Mouse (Mus musculus): ENCODE measurements around the gene Tns1. TPM values are rescaled to one million over a fixed set of nuclear protein-coding genes. Genes with fewer than 3 reads are reported as not detected.
A peak's percentile ranks its signal among the peaks of the same experiment; 100 is the strongest.

Gene Tns1
- polyA plus RNA-seq, 1 experiment from 2014 or later = 15.5 TPM

DNA sequence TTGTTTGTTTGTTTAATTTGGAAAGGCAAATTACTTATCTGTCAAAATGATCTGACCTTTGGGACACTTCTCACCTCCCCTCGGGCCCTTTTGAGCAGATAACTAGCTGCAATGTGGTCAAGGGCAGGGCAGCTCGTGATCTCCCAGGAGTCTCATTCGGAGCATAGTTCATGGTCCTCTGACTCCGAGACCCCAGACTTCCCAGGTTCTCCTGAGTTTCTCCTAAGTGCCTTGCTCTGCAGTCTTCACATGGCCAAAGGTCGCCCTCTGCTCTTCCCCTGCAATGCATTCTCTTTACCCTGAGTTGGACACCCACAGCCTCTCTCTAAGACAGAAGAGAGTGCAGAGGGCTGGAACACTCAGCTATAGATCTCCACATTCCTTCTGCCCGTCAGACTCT lies 29.0 kb downstream of the Tns1 start:
- Histone ChIP-seq H3K9ac (no peak overlapping the region), H3K4me2 (replicated peaks) (no peak overlapping the region), H3K9me3 (ENCODE audit: control insufficient read depth, low read length) (no peaks in the 10 kb centered on the region), H3K27ac (no peak overlapping the region), H3K4me1 (replicated peaks; ENCODE audit: control insufficient read depth, insufficient read depth, low read length) (peaks cover 29% of the 10 kb centered on the region), H3K4me3 (replicated peaks; ENCODE audit: low read length) (no peak overlapping the region), H3K27me3 (ENCODE audit: control insufficient read depth, insufficient read depth, low read length) (peaks cover 26% of the 10 kb centered on the region), H3K36me3 (replicated peaks; ENCODE audit: control insufficient read depth, insufficient read depth) (no peaks in the 10 kb centered on the region)
- DNase-seq (ENCODE audit: low spot score) (no peak), ATAC-seq (ENCODE audit: low FRiP score) (no peak)
- 51% methylated on average over 6 of the region's 6 CpGs for WGBS

DNA sequence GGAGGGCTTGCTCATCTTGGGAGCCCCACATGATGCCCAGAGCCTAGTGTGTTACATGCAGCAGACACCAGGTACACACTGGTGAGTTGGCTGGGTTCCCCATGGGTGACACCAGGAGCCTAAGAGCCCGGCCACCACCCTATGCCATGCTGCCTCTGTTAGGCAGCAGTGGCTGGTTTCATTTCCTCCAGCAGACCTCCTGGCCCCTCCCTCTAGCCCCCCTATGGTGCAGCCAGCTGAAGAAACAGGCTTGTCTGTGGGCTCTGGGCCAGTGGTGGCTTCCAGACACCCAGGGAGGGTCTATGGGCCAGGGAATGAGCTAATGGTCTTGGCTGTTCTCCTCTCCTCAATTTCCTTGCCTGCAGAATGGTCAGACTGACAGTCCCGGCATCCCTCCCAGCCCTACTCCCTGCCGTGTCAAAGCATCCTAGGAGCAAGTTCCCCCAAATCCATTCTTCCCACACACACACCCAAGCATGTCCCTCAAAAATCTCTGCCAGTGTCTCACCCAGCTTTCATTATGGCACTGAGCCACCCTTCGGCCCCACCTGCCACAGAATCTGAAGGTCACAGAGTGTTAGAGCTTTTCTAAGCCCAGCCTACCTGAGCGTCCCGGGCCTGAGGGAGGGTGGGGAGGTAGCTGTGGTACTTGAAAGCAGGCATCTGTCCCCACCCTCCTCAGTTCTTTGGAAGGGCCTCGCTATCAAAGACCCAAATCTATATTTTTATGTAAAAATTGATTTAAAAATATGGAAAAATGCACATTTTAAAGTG lies 29.6 kb downstream of the Tns1 start:
- WGBS = 54% methylated on average over 7 of the region's 7 CpGs
- peaks cover 29% of the 10 kb centered on the region for H3K4me1 ChIP-seq (replicated peaks; ENCODE audit: control insufficient read depth, insufficient read depth, low read length)
- H3K4me3 ChIP-seq (replicated peaks; ENCODE audit: low read length) = no peak overlapping the region
- no peak overlapping the region for H3K27ac ChIP-seq
- peaks cover 21% of the 10 kb centered on the region for H3K27me3 ChIP-seq (ENCODE audit: control insufficient read depth, insufficient read depth, low read length)
- no peak overlapping the region for H3K9ac ChIP-seq
- ATAC-seq (ENCODE audit: low FRiP score) = peak; percentile 28; the same call in 1 of the 2 replicates
- H3K36me3 ChIP-seq (replicated peaks; ENCODE audit: control insufficient read depth, insufficient read depth) = no peaks in the 10 kb centered on the region
- DNase-seq (ENCODE audit: low spot score) = peak; percentile 69
- no peaks in the 10 kb centered on the region for H3K9me3 ChIP-seq (ENCODE audit: control insufficient read depth, low read length)
- H3K4me2 ChIP-seq (replicated peaks) = no peak overlapping the region

- Histone ChIP-seq H3K27me3 (ENCODE audit: control insufficient read depth, insufficient read depth, low read length) (peaks cover 11% of the 10 kb centered on the region; the same call in 1 of the 2 replicates), H3K4me2 (replicated peaks) (no peak overlapping the region), H3K9ac (no peak overlapping the region), H3K9me3 (ENCODE audit: control insufficient read depth, low read length) (no peaks in the 10 kb centered on the region), H3K4me1 (replicated peaks; ENCODE audit: control insufficient read depth, insufficient read depth, low read length) (peaks cover 24% of the 10 kb centered on the region), H3K4me3 (replicated peaks; ENCODE audit: low read length) (no peak overlapping the region), H3K27ac (no peak overlapping the region), H3K36me3 (replicated peaks; ENCODE audit: control insufficient read depth, insufficient read depth) (no peaks in the 10 kb centered on the region)
- 87% methylated on average over 5 of the region's 5 CpGs for WGBS
- ATAC-seq (ENCODE audit: low FRiP score) (no peak), DNase-seq (ENCODE audit: low spot score) (no peak)
Measured at GRCm38 (mm10) chr1:74093447-74093846, 30.8 kb downstream of the Tns1 start.

- H3K4me2 ChIP-seq (replicated peaks) = no peak overlapping the region
- no peaks in the 10 kb centered on the region for H3K36me3 ChIP-seq (replicated peaks; ENCODE audit: control insufficient read depth, insufficient read depth)
- ATAC-seq (ENCODE audit: low FRiP score) (no peak), DNase-seq (ENCODE audit: low spot score) (no peak)
- H3K27me3 ChIP-seq (ENCODE audit: control insufficient read depth, insufficient read depth, low read length) = peaks cover 8% of the 10 kb centered on the region; the same call in 1 of the 2 replicates
- no peak overlapping the region for H3K27ac ChIP-seq
- no peak overlapping the region for H3K4me3 ChIP-seq (replicated peaks; ENCODE audit: low read length)
- 58% methylated on average over 10 of the region's 10 CpGs for WGBS
- peaks cover 14% of the 10 kb centered on the region for H3K4me1 ChIP-seq (replicated peaks; ENCODE audit: control insufficient read depth, insufficient read depth, low read length)
- H3K9me3 ChIP-seq (ENCODE audit: control insufficient read depth, low read length) = no peaks in the 10 kb centered on the region
- no peak overlapping the region for H3K9ac ChIP-seq
Measured at GRCm38 (mm10) chr1:74092242-74092641, 32.0 kb downstream of the Tns1 start.

GRCm38 (mm10) chr1:74091611-74092224 lies 32.5 kb downstream of the Tns1 start:
- DNase-seq (ENCODE audit: low spot score) = no peak
- Histone ChIP-seq H3K9me3 (ENCODE audit: control insufficient read depth, low read length) (no peaks in the 10 kb centered on the region), H3K4me1 (replicated peaks; ENCODE audit: control insufficient read depth, insufficient read depth, low read length) (peaks cover 12% of the 10 kb centered on the region), H3K27me3 (ENCODE audit: control insufficient read depth, insufficient read depth, low read length) (0 out of 2 replicates have a peak, but pooled peaks cover 3% of the 10 kb centered on the region), H3K9ac (0 out of 2 replicates have a peak overlapping the region, but pooled peaks have one; percentile 16), H3K4me3 (replicated peaks; ENCODE audit: low read length) (no peak overlapping the region), H3K36me3 (replicated peaks; ENCODE audit: control insufficient read depth, insufficient read depth) (no peaks in the 10 kb centered on the region), H3K27ac (peak overlapping the region; percentile 64; the same call in 1 of the 2 replicates), H3K4me2 (replicated peaks) (peak overlapping the region; percentile 27; the same call in 1 of the 2 replicates)
- no peak for ATAC-seq (ENCODE audit: low FRiP score)
- WGBS = 30% methylated on average over 6 of the region's 6 CpGs

- H3K4me3 ChIP-seq (replicated peaks; ENCODE audit: low read length) = no peak overlapping the region; the same call in 1 of the 2 replicates
- H3K27ac ChIP-seq = peak overlapping the region; percentile 64; the same call in 1 of the 2 replicates
Measured at GRCm38 (mm10) chr1:74091138-74091537, 33.1 kb downstream of the Tns1 start.

GRCm38 (mm10) chr1:74090329-74090728 lies 33.9 kb downstream of the Tns1 start:
- H3K4me1 ChIP-seq (replicated peaks; ENCODE audit: control insufficient read depth, insufficient read depth, low read length) = peaks cover 12% of the 10 kb centered on the region
- H3K36me3 ChIP-seq (replicated peaks; ENCODE audit: control insufficient read depth, insufficient read depth) = no peaks in the 10 kb centered on the region
- H3K4me2 ChIP-seq (replicated peaks) = peak overlapping the region; percentile 27
- H3K27me3 ChIP-seq (ENCODE audit: control insufficient read depth, insufficient read depth, low read length) = no peaks in the 10 kb centered on the region
- no peaks in the 10 kb centered on the region for H3K9me3 ChIP-seq (ENCODE audit: control insufficient read depth, low read length)
- DNase-seq (ENCODE audit: low spot score) = no peak
- H3K4me3 ChIP-seq (replicated peaks; ENCODE audit: low read length) = no peak overlapping the region; the same call in 1 of the 2 replicates
- ATAC-seq (ENCODE audit: low FRiP score) = no peak
- H3K27ac ChIP-seq = no peak overlapping the region
- no peak overlapping the region for H3K9ac ChIP-seq
- 54% methylated on average over 7 of the region's 7 CpGs for WGBS

More at GRCm38 (mm10) chr1:74091138-74091537, 33.1 kb downstream of the Tns1 start:
- no peak for DNase-seq (ENCODE audit: low spot score)
- 26% methylated on average over 6 of the region's 7 CpGs for WGBS
- H3K9ac ChIP-seq = 0 out of 2 replicates have a peak overlapping the region, but pooled peaks have one; percentile 16
- no peak for ATAC-seq (ENCODE audit: low FRiP score)
- H3K27me3 ChIP-seq (ENCODE audit: control insufficient read depth, insufficient read depth, low read length) = no peaks in the 10 kb centered on the region
- no peaks in the 10 kb centered on the region for H3K9me3 ChIP-seq (ENCODE audit: control insufficient read depth, low read length)
- H3K4me1 ChIP-seq (replicated peaks; ENCODE audit: control insufficient read depth, insufficient read depth, low read length) = peaks cover 12% of the 10 kb centered on the region
- H3K36me3 ChIP-seq (replicated peaks; ENCODE audit: control insufficient read depth, insufficient read depth) = no peaks in the 10 kb centered on the region
- peak overlapping the region; percentile 27; the same call in 1 of the 2 replicates for H3K4me2 ChIP-seq (replicated peaks)

- ATAC-seq (ENCODE audit: low FRiP score) (no peak), DNase-seq (ENCODE audit: low spot score) (no peak)
- no peaks in the 10 kb centered on the region for H3K36me3 ChIP-seq (replicated peaks; ENCODE audit: control insufficient read depth, insufficient read depth)
- H3K4me3 ChIP-seq (replicated peaks; ENCODE audit: low read length) = no peak overlapping the region
- H3K9ac ChIP-seq = no peak overlapping the region
- 90% methylated on average over 1 of the region's 1 CpGs for WGBS
- no peak overlapping the region for H3K27ac ChIP-seq
- no peak overlapping the region for H3K4me2 ChIP-seq (replicated peaks)
- H3K4me1 ChIP-seq (replicated peaks; ENCODE audit: control insufficient read depth, insufficient read depth, low read length) = peaks cover 9% of the 10 kb centered on the region; the same call in 1 of the 2 replicates
- H3K9me3 ChIP-seq (ENCODE audit: control insufficient read depth, low read length) = no peaks in the 10 kb centered on the region
- no peaks in the 10 kb centered on the region for H3K27me3 ChIP-seq (ENCODE audit: control insufficient read depth, insufficient read depth, low read length)
Measured at GRCm38 (mm10) chr1:74088569-74088968, 35.7 kb downstream of the Tns1 start.

GRCm38 (mm10) chr1:74085566-74085965 lies 38.7 kb downstream of the Tns1 start:
- H3K27ac ChIP-seq = no peak overlapping the region
- ATAC-seq (ENCODE audit: low FRiP score) (no peak), DNase-seq (ENCODE audit: low spot score) (no peak)
- 0 out of 2 replicates have a peak, but pooled peaks cover 2% of the 10 kb centered on the region for H3K4me1 ChIP-seq (replicated peaks; ENCODE audit: control insufficient read depth, insufficient read depth, low read length)
- H3K36me3 ChIP-seq (replicated peaks; ENCODE audit: control insufficient read depth, insufficient read depth) = no peaks in the 10 kb centered on the region
- 89% methylated on average over 7 of the region's 7 CpGs for WGBS
- H3K4me2 ChIP-seq (replicated peaks) = no peak overlapping the region
- H3K4me3 ChIP-seq (replicated peaks; ENCODE audit: low read length) = no peak overlapping the region
- H3K9ac ChIP-seq = no peak overlapping the region
- no peaks in the 10 kb centered on the region for H3K27me3 ChIP-seq (ENCODE audit: control insufficient read depth, insufficient read depth, low read length)
- H3K9me3 ChIP-seq (ENCODE audit: control insufficient read depth, low read length) = no peaks in the 10 kb centered on the region
